Mouse (Mus musculus) E14TG2a.4 (cell line): ENCODE measurements at regions not wholly inside any gene's neighbourhood (a gene's known extent, or its start where the extent isn't known, plus 50 kb on each side); places are given as distances from the start of the nearest gene placed in this dataset.

Experiments
- H3K27me3 ChIP-seq: 2 replicates; pipeline ENCODE4 v1.6.1; 2014; ENCODE audit warnings: low read length, control low read depth; ENCODE audit not compliant: insufficient read depth
- H3K36me3 ChIP-seq: 2 replicates; pipeline ENCODE4 v1.6.1; 2014; ENCODE audit warnings: low read length, control low read depth; ENCODE audit not compliant: insufficient read depth
- H3K4me1 ChIP-seq: replicated peaks from 2 replicates; pipeline ENCODE4 v1.6.1; 2014; ENCODE audit warnings: low read depth, low read length, control low read depth
- H3K4me3 ChIP-seq: replicated peaks from 2 replicates; pipeline ENCODE4 v1.5.1; 2014; ENCODE audit warnings: mild to moderate bottlenecking, low read length
- H3K9me3 ChIP-seq: 2 replicates; pipeline ENCODE4 v1.6.1; 2014; ENCODE audit warnings: low read length, control low read depth
- CTCF ChIP-seq: conservative IDR thresholded peaks from 2 replicates; pipeline ENCODE4 v1.5.1; 2014; ENCODE audit warnings: low read length
- NANOG ChIP-seq: IDR thresholded peaks from 2 replicates; pipeline ENCODE4 v1.6.1; 2014; ENCODE audit warnings: borderline replicate concordance, low read length, mixed read lengths
- POU5F1 ChIP-seq: IDR thresholded peaks from 2 replicates; pipeline ENCODE4 v1.6.1; 2014; ENCODE audit warnings: low read length, borderline replicate concordance

DNA sequence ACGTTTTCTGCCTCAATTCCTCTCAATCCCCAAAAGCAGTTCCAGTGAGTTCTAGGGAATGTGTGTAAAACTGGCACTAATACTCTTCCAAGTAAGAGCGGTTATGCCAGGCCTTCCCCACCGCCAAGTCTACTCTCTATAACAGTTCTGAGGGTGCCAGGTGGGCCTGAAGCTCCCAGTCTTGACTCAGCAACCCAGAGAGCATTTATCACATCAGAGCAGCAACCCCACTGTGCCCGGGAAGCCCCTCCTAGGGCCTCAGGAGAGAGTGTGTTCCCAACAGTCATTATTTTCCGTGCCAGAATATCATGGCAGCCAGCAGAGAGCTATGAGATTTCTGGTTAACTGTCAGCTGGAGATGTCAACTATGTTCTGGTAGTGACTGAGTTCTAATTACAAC is 169.1 kb downstream of the Galc start:
- Histone ChIP-seq H3K4me1 (no peaks in the 10 kb centered on the region), H3K36me3 (no peaks in the 10 kb centered on the region), H3K4me3 (no peak overlapping the region), H3K9me3 (peaks cover 21% of the 10 kb centered on the region), H3K27me3 (no peaks in the 10 kb centered on the region)
- TF ChIP-seq CTCF, result no peak
- no peak for TF ChIP-seq NANOG
- TF ChIP-seq POU5F1, result no peak

DNA sequence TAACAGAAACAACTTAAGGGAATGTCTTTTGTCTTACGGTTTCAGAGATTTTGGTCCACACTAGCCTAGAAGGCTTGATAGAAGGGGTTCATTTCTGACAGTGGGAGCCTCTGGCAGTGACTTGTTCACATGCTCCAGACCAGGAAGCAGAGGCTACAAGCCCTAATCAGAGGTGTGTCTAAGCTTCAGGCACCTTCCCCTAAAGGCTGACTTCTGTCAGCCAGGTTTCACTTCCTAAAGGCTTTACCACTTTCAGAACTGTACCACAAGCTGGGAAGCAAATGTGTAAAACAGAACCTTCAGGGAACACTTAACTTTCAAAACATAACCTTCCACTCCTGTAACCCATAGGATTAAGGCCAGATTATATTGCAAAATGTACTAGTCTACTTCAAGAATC is 180.9 kb downstream of the Galc start:
- Histone ChIP-seq H3K27me3 (no peaks in the 10 kb centered on the region), H3K4me1 (no peaks in the 10 kb centered on the region), H3K36me3 (no peaks in the 10 kb centered on the region), H3K9me3 (no peaks in the 10 kb centered on the region), H3K4me3 (no peak overlapping the region)
- TF ChIP-seq POU5F1 (no peak), CTCF (no peak)

DNA sequence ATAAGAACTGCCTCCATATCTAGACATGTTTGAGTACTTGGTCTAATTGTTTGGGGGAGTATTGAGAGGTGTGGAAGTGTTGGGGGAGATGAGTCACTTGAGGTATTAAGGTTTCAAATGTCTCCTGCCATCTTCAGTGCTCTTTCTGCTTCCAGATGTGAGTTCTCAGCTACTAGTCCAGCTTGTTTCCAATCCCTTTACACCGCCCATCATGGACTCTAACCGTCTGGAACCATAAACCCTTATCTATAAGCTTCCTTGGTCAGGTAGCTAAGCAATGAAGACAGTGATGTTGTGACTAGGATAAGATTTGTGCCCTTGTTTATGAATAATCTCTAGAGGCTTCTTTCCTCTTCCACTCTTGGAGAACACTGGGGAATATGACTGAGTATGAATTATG is 183.7 kb downstream of the Galc start:
- Histone ChIP-seq H3K27me3 (no peaks in the 10 kb centered on the region), H3K9me3 (no peaks in the 10 kb centered on the region), H3K4me1 (no peaks in the 10 kb centered on the region), H3K4me3 (no peak overlapping the region), H3K36me3 (no peaks in the 10 kb centered on the region)
- TF ChIP-seq NANOG (no peak), POU5F1 (no peak), CTCF (no peak)

DNA sequence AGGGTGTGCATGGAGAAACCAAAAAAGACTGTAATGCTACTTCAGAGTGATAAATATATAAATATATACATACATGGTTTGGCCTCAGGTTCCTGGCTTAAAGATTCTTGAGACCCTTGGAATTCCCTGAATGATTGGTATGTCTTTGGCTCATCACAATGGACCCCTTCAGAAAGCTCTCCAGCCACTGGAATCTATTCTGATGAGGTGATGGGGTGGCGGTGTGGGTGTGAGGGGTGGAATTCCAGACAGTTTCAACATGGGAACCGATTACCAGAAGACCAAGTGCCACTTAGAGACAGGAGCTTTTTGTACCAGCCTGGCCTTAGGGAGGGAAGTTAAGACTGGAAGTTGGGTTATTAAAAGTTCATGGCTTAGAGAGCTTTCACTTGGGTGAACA is 190.1 kb downstream of the Galc start:
- no peak overlapping the region for H3K4me3 ChIP-seq
- TF ChIP-seq POU5F1 (no peak), CTCF (no peak), NANOG (no peak)
- H3K27me3 ChIP-seq, result no peaks in the 10 kb centered on the region
- no peaks in the 10 kb centered on the region for H3K36me3 ChIP-seq
- no peaks in the 10 kb centered on the region for H3K9me3 ChIP-seq
- no peaks in the 10 kb centered on the region for H3K4me1 ChIP-seq

DNA sequence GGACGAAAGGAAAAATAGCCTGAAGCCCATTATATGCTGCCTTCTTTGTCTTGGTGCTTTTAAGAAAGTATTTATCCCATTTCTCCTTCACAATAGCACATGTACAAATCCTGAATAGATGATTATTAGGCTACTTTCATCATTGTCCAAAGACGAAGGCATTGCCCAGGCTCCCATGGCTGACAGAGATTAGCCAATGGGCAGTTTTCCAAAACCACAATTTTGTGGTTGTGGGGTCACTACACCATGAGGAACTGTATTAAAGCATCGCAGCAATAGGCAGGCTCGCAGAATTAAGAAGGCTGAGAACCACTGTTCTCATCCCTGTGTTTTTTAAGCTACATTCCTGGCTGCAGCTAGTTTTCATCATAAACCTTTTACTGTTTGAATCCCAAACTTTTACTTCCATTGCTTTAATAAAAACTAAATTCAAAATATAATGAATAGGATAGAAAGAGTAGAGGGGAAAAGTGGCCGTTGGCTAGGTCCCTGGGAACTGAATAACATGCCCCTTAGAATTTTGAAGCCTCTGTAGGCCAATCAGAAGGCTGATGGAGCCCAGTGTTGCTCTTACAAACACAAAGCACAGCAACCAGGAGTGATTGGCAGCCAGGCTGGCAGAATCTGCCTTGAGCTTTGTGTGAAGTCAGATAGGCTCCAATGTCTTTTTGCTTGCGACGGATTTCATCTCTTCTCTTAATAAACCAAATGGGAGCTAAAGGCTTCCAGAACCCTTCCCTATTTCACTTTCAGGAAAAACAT is 199.7 kb downstream of the Galc start:
- TF ChIP-seq NANOG (no peak), POU5F1 (no peak), CTCF (no peak)
- Histone ChIP-seq H3K9me3 (no peaks in the 10 kb centered on the region), H3K36me3 (no peaks in the 10 kb centered on the region), H3K27me3 (no peaks in the 10 kb centered on the region), H3K4me3 (no peak overlapping the region), H3K4me1 (no peaks in the 10 kb centered on the region)

DNA sequence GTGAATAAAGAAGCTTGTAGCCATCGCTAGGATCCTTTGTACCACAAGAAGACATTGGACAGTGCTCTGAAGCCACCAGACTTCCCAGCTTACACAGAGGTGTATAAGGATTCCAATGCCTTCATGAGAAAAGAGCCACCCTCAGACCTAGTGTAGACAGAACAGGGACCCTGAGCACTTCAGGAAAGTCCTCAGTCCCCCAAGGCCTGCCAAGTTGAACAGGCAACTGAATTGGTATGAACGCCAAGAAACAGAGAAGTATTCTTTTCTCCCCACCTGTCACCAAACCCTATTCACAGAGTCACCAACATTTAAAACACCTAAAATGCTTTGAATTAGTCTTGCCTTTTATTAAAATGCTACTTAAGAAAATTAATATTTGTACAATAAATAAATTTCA is 200.3 kb downstream of the Galc start:
- Histone ChIP-seq H3K4me1 (no peaks in the 10 kb centered on the region), H3K27me3 (no peaks in the 10 kb centered on the region), H3K36me3 (no peaks in the 10 kb centered on the region), H3K4me3 (no peak overlapping the region), H3K9me3 (no peaks in the 10 kb centered on the region)
- TF ChIP-seq CTCF, result no peak
- TF ChIP-seq NANOG, result no peak
- TF ChIP-seq POU5F1, result no peak

DNA sequence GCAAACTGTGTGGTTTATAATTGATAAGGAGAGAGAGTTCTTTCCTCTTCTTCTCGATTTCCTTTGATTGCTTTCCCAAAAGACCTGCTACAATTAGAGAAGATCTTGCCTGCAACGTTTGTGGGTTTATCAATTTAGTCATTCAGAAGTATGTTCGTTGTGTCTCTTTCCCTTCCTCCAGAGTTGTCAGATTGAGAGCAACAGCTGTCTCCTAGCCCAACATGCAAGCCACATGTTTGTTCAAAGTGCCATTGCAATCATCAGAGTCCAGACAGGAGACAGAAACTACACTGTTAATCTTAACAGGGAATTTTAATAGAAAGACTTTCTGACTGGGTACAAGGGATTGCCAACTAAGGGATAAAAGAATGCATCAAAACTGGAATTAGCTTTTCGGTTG is 208.3 kb downstream of the Galc start:
- TF ChIP-seq POU5F1 (no peak), NANOG (no peak), CTCF (no peak)
- Histone ChIP-seq H3K9me3 (no peaks in the 10 kb centered on the region), H3K4me1 (no peaks in the 10 kb centered on the region), H3K4me3 (no peak overlapping the region), H3K27me3 (no peaks in the 10 kb centered on the region), H3K36me3 (no peaks in the 10 kb centered on the region)

DNA sequence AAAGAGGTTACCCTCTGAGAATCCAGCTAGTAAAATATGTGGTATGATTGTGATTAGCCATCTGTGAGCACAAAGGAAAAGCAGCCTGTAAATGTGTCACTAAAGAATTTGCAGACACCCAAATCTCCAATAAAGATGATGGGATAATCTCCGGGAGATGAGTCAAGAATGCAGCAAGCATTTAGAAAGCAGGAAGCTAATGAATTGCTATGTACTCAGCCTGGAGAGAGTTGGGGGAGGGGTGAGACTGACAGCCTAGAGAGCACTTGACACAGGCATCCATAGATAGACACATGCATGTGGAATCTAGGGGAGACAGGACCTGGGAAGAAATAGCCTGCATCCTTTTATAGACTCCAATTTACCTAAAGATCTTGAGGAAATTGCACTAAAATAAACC is 208.8 kb downstream of the Galc start:
- no peak for TF ChIP-seq NANOG
- no peak for TF ChIP-seq CTCF
- no peak for TF ChIP-seq POU5F1
- Histone ChIP-seq H3K4me3 (no peak overlapping the region), H3K9me3 (no peaks in the 10 kb centered on the region), H3K27me3 (no peaks in the 10 kb centered on the region), H3K36me3 (no peaks in the 10 kb centered on the region), H3K4me1 (no peaks in the 10 kb centered on the region)

DNA sequence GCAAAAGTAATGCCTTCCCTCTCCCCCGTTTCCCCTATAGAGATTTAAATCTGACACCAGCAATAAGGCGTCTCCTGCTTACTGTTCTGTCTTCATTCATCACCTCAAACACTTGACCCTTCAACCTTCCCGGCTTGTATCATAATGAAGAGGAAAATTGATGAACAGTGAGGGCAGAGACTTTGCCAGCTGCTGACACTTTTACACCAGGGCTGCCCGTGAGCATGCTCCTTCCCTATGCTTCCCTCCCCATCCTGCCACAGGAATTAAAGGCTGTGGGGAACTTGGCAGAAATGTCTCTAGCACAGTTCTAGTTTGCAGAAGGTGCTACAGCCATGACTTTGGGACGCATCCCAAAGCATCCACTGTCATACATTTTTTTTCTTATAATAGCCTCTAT is 209.2 kb downstream of the Galc start:
- H3K27me3 ChIP-seq, result no peaks in the 10 kb centered on the region
- TF ChIP-seq NANOG (no peak), CTCF (no peak), POU5F1 (no peak)

More for the DNA sequence above, 209.2 kb downstream of the Galc start:
- Histone ChIP-seq H3K4me1 (no peaks in the 10 kb centered on the region), H3K9me3 (no peaks in the 10 kb centered on the region), H3K4me3 (no peak overlapping the region), H3K36me3 (no peaks in the 10 kb centered on the region)
